13 mouse cellular contexts compared by ENCODE assay signal in the genomic region with DNA sequence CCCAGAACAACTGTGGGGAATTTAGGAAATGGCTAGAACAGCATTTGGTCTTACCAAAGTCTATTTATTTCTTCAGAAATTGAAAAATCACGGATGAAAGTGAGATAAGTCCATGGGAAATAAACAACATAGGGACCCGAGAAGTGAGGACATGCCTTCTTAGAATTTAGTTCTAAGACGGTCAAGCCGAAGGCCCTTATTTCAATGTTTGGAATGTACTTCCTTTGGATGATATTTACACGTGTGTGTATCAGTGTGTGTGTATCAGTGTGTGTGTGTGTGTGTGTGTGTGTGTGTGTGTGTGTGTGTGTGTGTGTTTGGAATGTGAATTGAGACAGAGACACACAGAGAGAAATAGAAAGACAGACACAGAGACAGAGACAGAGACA. TPM values are rescaled to one million over a fixed set of nuclear protein-coding genes. Genes with fewer than 3 reads are reported as not detected.
DNase-seq lines count a peak whose midpoint lies in the region; ATAC-seq and TF ChIP-seq lines count a peak whose summit lies in the region.
"Had no signal": no experiment of that assay in that cellular context is flagged by ENCODE, and none has a peak within 500 bp of the region (broad histone marks: within the 10 kb centered on the region; RNA-seq: fewer than 3 reads in every experiment).

No protein-coding gene starts in this region.

- H3K4me1 ChIP-seq in heart, embryonic 14.5 days (ENCODE audit: control insufficient read depth in 2 of 2, insufficient read depth in 2 of 2, low read length in 2 of 2) = peaks cover 12 to 45% of the 10 kb centered on the region in 2 experiments
- H3K4me1 ChIP-seq in kidney, embryonic 15.5 days = peaks cover 12% of the 10 kb centered on the region
- peaks cover 7% of the 10 kb centered on the region for H3K4me1 ChIP-seq in kidney, embryonic 14.5 days (ENCODE audit: control insufficient read depth, insufficient read depth, low read length)
- peaks cover 3% of the 10 kb centered on the region; the same call in 1 of the 2 replicates for H3K4me1 ChIP-seq in brown adipose tissue, adult 24 weeks (ENCODE audit: control insufficient read depth, insufficient read depth, insufficient read length, low read length)
- H3K4me1 ChIP-seq in embryonic fibroblast, embryonic 13.5 days (ENCODE audit: control insufficient read depth, insufficient read depth, low read length) = peaks cover 11% of the 10 kb centered on the region

- no peaks in the 10 kb centered on the region for H3K27me3 ChIP-seq in heart, embryonic 14.5 days (ENCODE audit: control insufficient read depth, insufficient read depth, low read length)
- no peaks in the 10 kb centered on the region for H3K27me3 ChIP-seq in kidney, embryonic 15.5 days
- H3K27me3 ChIP-seq in kidney, embryonic 14.5 days (ENCODE audit: control insufficient read depth, insufficient read depth, low read length) = no peaks in the 10 kb centered on the region

- H3K4me2 ChIP-seq in heart, embryonic 14.5 days (ENCODE audit: low read length) = peak overlapping the region; percentile 34
- no peak overlapping the region for H3K4me2 ChIP-seq in kidney, embryonic 15.5 days
- no peak overlapping the region for H3K4me2 ChIP-seq in kidney, embryonic 14.5 days (replicated peaks; ENCODE audit: low read depth, low read length)

- 38% methylated on average over 5 of the region's 5 CpGs for WGBS in heart, embryonic 14.5 days
- WGBS in kidney, embryonic 15.5 days = 53% methylated on average over 5 of the region's 5 CpGs
- 71% methylated on average over 5 of the region's 5 CpGs for WGBS in kidney, embryonic 14.5 days

- intact Hi-C loops in heart, postnatal 14 days (cut with DNase I) = loop anchor here (10.0 kb wide), 1 partner anchor 712 kb away; no protein-coding TSS in a partner anchor

- no peak overlapping the region for H3K9ac ChIP-seq in heart, embryonic 14.5 days (ENCODE audit: low read length)
- H3K9ac ChIP-seq in kidney, embryonic 15.5 days = no peak overlapping the region
- no peak overlapping the region for H3K9ac ChIP-seq in kidney, embryonic 14.5 days (ENCODE audit: low read depth, low read length)

- no peak for DNase-seq in heart, postnatal 14 days
- no peak for DNase-seq in ovary, adult 18-20 months (ENCODE audit: low spot score)
- DNase-seq: layer of hippocampus, adult 9-11 months; thymus, postnatal 36 days had no signal

- ATAC-seq in heart, embryonic 14.5 days (ENCODE audit: insufficient number of reproducible peaks, insufficient read depth, low FRiP score, low read depth) = no peak
- ATAC-seq in kidney, embryonic 15.5 days (replicated peaks; ENCODE audit: low FRiP score) = no peak
- no peak for ATAC-seq in kidney, embryonic 14.5 days (ENCODE audit: low FRiP score, low TSS enrichment)
- ATAC-seq: inflammation-experienced regulatory T-cells, adult 6 months had no signal

- TF ChIP-seq CTCF in embryonic fibroblast, embryonic 13.5 days (IDR thresholded peaks at IDR 0.05; ENCODE audit: borderline replicate concordance, insufficient read depth, low read length) = no peak

- H3K4me3 ChIP-seq in heart, embryonic 14.5 days (ENCODE audit: control insufficient read depth in 1 of 2, insufficient read depth in 1 of 2, low read depth in 1 of 2, low read length in 2 of 2) = no peak overlapping the region
- no peak overlapping the region for H3K4me3 ChIP-seq in kidney, embryonic 15.5 days (replicated peaks)
- no peak overlapping the region for H3K4me3 ChIP-seq in kidney, embryonic 14.5 days (ENCODE audit: low read length)
- H3K4me3 ChIP-seq in brown adipose tissue, adult 24 weeks (ENCODE audit: insufficient read depth, low read depth, low read length) = no peak overlapping the region
- H3K4me3 ChIP-seq in embryonic fibroblast, embryonic 13.5 days (ENCODE audit: insufficient read depth, low read length) = no peak overlapping the region
- H3K4me3 ChIP-seq: limb, embryonic 10.5 days; midbrain, embryonic 10.5 days had no signal

- no peaks in the 10 kb centered on the region for H3K36me3 ChIP-seq in heart, embryonic 14.5 days (ENCODE audit: control insufficient read depth, insufficient read depth, low read length)
- H3K36me3 ChIP-seq in kidney, embryonic 15.5 days = no peaks in the 10 kb centered on the region
- H3K36me3 ChIP-seq in kidney, embryonic 14.5 days (ENCODE audit: control insufficient read depth, insufficient read depth, low read length) = no peaks in the 10 kb centered on the region
- H3K36me3 ChIP-seq: limb, embryonic 10.5 days; midbrain, embryonic 10.5 days had no signal

- H3K9me3 ChIP-seq in heart, embryonic 14.5 days (ENCODE audit: control insufficient read depth, low read length) = no peaks in the 10 kb centered on the region
- H3K9me3 ChIP-seq in kidney, embryonic 15.5 days (replicated peaks) = no peaks in the 10 kb centered on the region
- H3K9me3 ChIP-seq in kidney, embryonic 14.5 days (ENCODE audit: control insufficient read depth, low read length) = no peaks in the 10 kb centered on the region
- H3K9me3 ChIP-seq: limb, embryonic 10.5 days; midbrain, embryonic 10.5 days had no signal

- no peak for TF ChIP-seq POLR2A in embryonic fibroblast, embryonic 13.5 days (IDR thresholded peaks at IDR 0.05; ENCODE audit: low read depth, low read length)

- H3K27ac ChIP-seq in heart, embryonic 14.5 days (replicated peaks in 1 of 2; ENCODE audit: control insufficient read depth in 1 of 2, insufficient read depth in 1 of 2, low read depth in 2 of 2, low read length in 2 of 2) = peak overlapping the region; percentile 51 to 85
- H3K27ac ChIP-seq in kidney, embryonic 15.5 days = peak overlapping the region; percentile 49; the same call in 1 of the 2 replicates
- H3K27ac ChIP-seq in kidney, embryonic 14.5 days (ENCODE audit: low read depth, low read length) = no peak overlapping the region; the same call in 1 of the 2 replicates
- H3K27ac ChIP-seq in brown adipose tissue, adult 24 weeks (replicated peaks; ENCODE audit: low read depth, low read length) = peak overlapping the region; percentile 60
- H3K27ac ChIP-seq in embryonic fibroblast, embryonic 13.5 days (ENCODE audit: insufficient read depth, low read length) = peak overlapping the region; percentile 95
- H3K27ac ChIP-seq: limb, embryonic 10.5 days; macrophage had no signal

RNA-seq across cellular contexts. Expression of a gene that starts 35.3 kb away (rescaled TPM):
- polyA plus RNA-seq in heart, embryonic 14.5 days (2014; fragmentation: Nextera tagmentation; extraction: Ambion mirVana) = 24.8 and 26.5 TPM in 2 replicates
- total RNA-seq in heart, postnatal 14 days (2021) = 10 to 100 TPM; 20.9 to 22.9 TPM
- polyA plus RNA-seq in kidney, embryonic 15.5 days (2015; fragmentation: Nextera tagmentation; extraction: Ambion mirVana) = 50.0 and 52.8 TPM in 2 replicates
- polyA plus RNA-seq in kidney, embryonic 14.5 days (2014; fragmentation: Nextera tagmentation; extraction: Ambion mirVana) = 51.7 and 64.1 TPM in 2 replicates
- polyA plus RNA-seq in brown adipose tissue, adult 24 weeks (2012; ENCODE audit: insufficient read depth, insufficient read length, missing spikeins) = 16.0 and 17.2 TPM in 2 replicates
- 37.6 and 39.3 TPM in 2 replicates for polyA plus RNA-seq in embryonic fibroblast, embryonic 13.5 days (2011; ENCODE audit: insufficient read length, low read depth, missing spikeins)
